ENCODE assay signal across 21 mouse cellular contexts in the genomic region with DNA sequence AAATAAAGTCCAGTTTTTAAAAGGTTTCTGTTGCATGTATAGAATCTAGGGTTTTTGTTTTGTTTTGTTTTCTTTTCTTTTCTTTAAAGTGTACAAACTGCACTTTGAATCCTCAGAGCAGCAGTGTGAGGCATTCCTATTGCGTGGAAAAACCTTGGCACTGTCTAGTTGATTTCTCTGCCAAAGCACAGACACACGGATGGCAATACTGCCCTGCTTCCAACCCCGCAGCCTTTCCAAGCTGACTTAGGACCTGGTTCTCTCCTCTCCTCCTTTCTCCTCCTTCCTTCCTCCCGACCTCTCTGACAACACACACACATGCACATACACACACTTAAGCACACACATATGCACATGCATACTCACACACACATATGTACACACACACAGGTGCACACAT.
DNase-seq lines count a peak whose midpoint lies in the region; ATAC-seq and TF ChIP-seq lines count a peak whose summit lies in the region.
"Had no signal": no experiment of that assay in that cellular context is flagged by ENCODE, and none has a peak within 500 bp of the region (broad histone marks: within the 10 kb centered on the region; RNA-seq: fewer than 3 reads in every experiment).

No protein-coding gene starts in this region.

- TF ChIP-seq POLR2A in kidney, adult 2 months (IDR thresholded peaks at IDR 0.05; ENCODE audit: low read depth, low read length), result no peak

- H3K9me3 ChIP-seq in forebrain, embryonic 14.5 days (replicated peaks; ENCODE audit: control insufficient read depth, low read length), result no peaks in the 10 kb centered on the region
- no peaks in the 10 kb centered on the region for H3K9me3 ChIP-seq in forebrain, embryonic 12.5 days
- no peaks in the 10 kb centered on the region for H3K9me3 ChIP-seq in kidney, embryonic 16.5 days (ENCODE audit: low read length)
- H3K9me3 ChIP-seq: embryonic facial prominence, embryonic 13.5 days; lung, embryonic 15.5 days; midbrain, embryonic 12.5 days had no signal

- H3K9ac ChIP-seq in forebrain, embryonic 14.5 days (ENCODE audit: low read length), result no peak overlapping the region
- no peak overlapping the region for H3K9ac ChIP-seq in forebrain, embryonic 12.5 days
- no peak overlapping the region for H3K9ac ChIP-seq in kidney, embryonic 16.5 days (replicated peaks; ENCODE audit: low read length)
- H3K9ac ChIP-seq: embryonic facial prominence, embryonic 13.5 days; lung, embryonic 15.5 days; midbrain, embryonic 12.5 days had no signal

- no peak overlapping the region for H3K27ac ChIP-seq in forebrain, embryonic 14.5 days (ENCODE audit: low read depth, low read length)
- no peak overlapping the region; the same call in 1 of the 2 replicates for H3K27ac ChIP-seq in forebrain, embryonic 12.5 days
- no peak overlapping the region for H3K27ac ChIP-seq in kidney, adult 2 months (ENCODE audit: insufficient read depth, low read depth, low read length)
- H3K27ac ChIP-seq in kidney, embryonic 16.5 days (ENCODE audit: low read length), result no peak overlapping the region
- H3K27ac ChIP-seq: embryonic facial prominence, embryonic 13.5 days; lung, embryonic 15.5 days; midbrain, embryonic 12.5 days had no signal

- no peak for TF ChIP-seq CTCF in kidney, adult 2 months (conservative IDR thresholded peaks at IDR 0.05; ENCODE audit: insufficient read depth, insufficient read length, low read depth, low read length)

- WGBS in forebrain, embryonic 14.5 days, result 56% methylated on average over 4 of the region's 4 CpGs
- WGBS in forebrain, embryonic 12.5 days, result 77% methylated on average over 4 of the region's 4 CpGs
- 65% methylated on average over 4 of the region's 4 CpGs for WGBS in kidney, adult 2 months
- WGBS in kidney, embryonic 16.5 days, result 74% methylated on average over 4 of the region's 4 CpGs

- H3K27me3 ChIP-seq in forebrain, embryonic 14.5 days (replicated peaks; ENCODE audit: control insufficient read depth, insufficient read depth, low read length), result no peaks in the 10 kb centered on the region
- H3K27me3 ChIP-seq in forebrain, embryonic 12.5 days, result no peaks in the 10 kb centered on the region
- H3K27me3 ChIP-seq in kidney, adult 2 months (replicated peaks; ENCODE audit: control insufficient read depth, insufficient read depth, low read length), result no peaks in the 10 kb centered on the region
- no peaks in the 10 kb centered on the region for H3K27me3 ChIP-seq in kidney, embryonic 16.5 days (ENCODE audit: insufficient read depth, low read length)
- H3K27me3 ChIP-seq: embryonic facial prominence, embryonic 13.5 days; lung, embryonic 15.5 days; midbrain, embryonic 12.5 days had no signal

- peak; percentile 58; the same call in 1 of the 2 replicates for ATAC-seq in cerebellum, adult (ENCODE audit: insufficient number of reproducible peaks, low FRiP score, low TSS enrichment)
- ATAC-seq in forebrain, embryonic 14.5 days, result no peak
- ATAC-seq in forebrain, embryonic 12.5 days (ENCODE audit: low FRiP score), result no peak
- ATAC-seq in kidney, embryonic 16.5 days (ENCODE audit: low FRiP score, low TSS enrichment), result no peak
- ATAC-seq in erythroblast, adult 5-6 weeks (replicated peaks; ENCODE audit: low FRiP score, poor library complexity, severe bottlenecking), result no peak
- ATAC-seq: intestine, embryonic 16.5 days had no signal

- H3K4me1 ChIP-seq in forebrain, embryonic 14.5 days (ENCODE audit: control insufficient read depth, insufficient read depth, low read length), result no peaks in the 10 kb centered on the region; the same call in 1 of the 2 replicates
- no peaks in the 10 kb centered on the region for H3K4me1 ChIP-seq in forebrain, embryonic 12.5 days
- H3K4me1 ChIP-seq in kidney, adult 2 months (ENCODE audit: control insufficient read depth, insufficient read depth, low read length), result no peaks in the 10 kb centered on the region
- H3K4me1 ChIP-seq in kidney, embryonic 16.5 days (ENCODE audit: insufficient read depth, low read length), result no peaks in the 10 kb centered on the region
- H3K4me1 ChIP-seq: lung, embryonic 15.5 days; midbrain, embryonic 12.5 days had no signal

- H3K36me3 ChIP-seq in forebrain, embryonic 14.5 days (ENCODE audit: control insufficient read depth, insufficient read depth, low read length), result no peaks in the 10 kb centered on the region
- no peaks in the 10 kb centered on the region for H3K36me3 ChIP-seq in forebrain, embryonic 12.5 days (replicated peaks)
- H3K36me3 ChIP-seq in kidney, adult 2 months (ENCODE audit: control insufficient read depth, insufficient read depth, low read length), result no peaks in the 10 kb centered on the region
- no peaks in the 10 kb centered on the region for H3K36me3 ChIP-seq in kidney, embryonic 16.5 days (ENCODE audit: insufficient read depth, low read length)
- H3K36me3 ChIP-seq: embryonic facial prominence, embryonic 13.5 days; lung, embryonic 15.5 days; midbrain, embryonic 12.5 days had no signal

- no peak overlapping the region for H3K4me2 ChIP-seq in forebrain, embryonic 14.5 days (ENCODE audit: low read length)
- no peak overlapping the region for H3K4me2 ChIP-seq in forebrain, embryonic 12.5 days
- no peak overlapping the region for H3K4me2 ChIP-seq in kidney, embryonic 16.5 days (replicated peaks; ENCODE audit: low read depth, low read length)
- H3K4me2 ChIP-seq: embryonic facial prominence, embryonic 13.5 days; heart, embryonic 11.5 days; lung, embryonic 15.5 days; midbrain, embryonic 12.5 days had no signal

- DNase-seq in cerebellum, adult 9-10 months, result no peak
- DNase-seq in forebrain, embryonic 14.5 days (ENCODE audit: low spot score), result peak; percentile 25
- DNase-seq in kidney, adult 2 months, result peak; percentile 8
- peak; percentile 4 for DNase-seq in adipocyte (ENCODE audit: low spot score)
- DNase-seq: gastrocnemius, postnatal 14 days; kidney, adult 9 months; kidney, postnatal 14 days; layer of hippocampus, adult 9-11 months; liver; thymus, adult 2 months; thymus, postnatal 4 days had no signal

- no peak overlapping the region for H3K4me3 ChIP-seq in forebrain, embryonic 14.5 days (ENCODE audit: low read depth, low read length)
- H3K4me3 ChIP-seq in forebrain, embryonic 12.5 days (replicated peaks), result no peak overlapping the region
- no peak overlapping the region for H3K4me3 ChIP-seq in kidney, adult 2 months (ENCODE audit: insufficient read depth, low read depth, low read length)
- H3K4me3 ChIP-seq in kidney, embryonic 16.5 days (ENCODE audit: low read length), result no peak overlapping the region
- H3K4me3 ChIP-seq: embryonic facial prominence, embryonic 13.5 days; erythroblast, embryonic 14.5 days; lung, embryonic 15.5 days; midbrain, embryonic 12.5 days had no signal
